Mouse (Mus musculus) layer of hippocampus, postnatal 10 days (tissue): ENCODE data around the gene Abcg2. TPM values are rescaled to one million over a fixed set of nuclear protein-coding genes. Genes with fewer than 3 reads are reported as not detected.

Experiments used
- total RNA-seq, 2 experiments: library from RNA; stranded (reverse); gene quantifications; 2 replicates each; pipeline ENCODE4 v1.2.3; 2021

Abcg2 gene
- total RNA-seq, 2 experiments from 2014 or later = 24.0 to 24.9 TPM

Other genes starting within 250 kb of the Abcg2 start
- not detected for gene Vmn1r30, start 141.1 kb upstream of the Abcg2 start, total RNA-seq
- gene Vmn1r31, start 109.2 kb upstream of the Abcg2 start, total RNA-seq = not detected
- gene Herc3, start 246.9 kb downstream of the Abcg2 start, total RNA-seq = 100 to 1,000 TPM; 226 to 239 TPM